Mouse (Mus musculus) liver, postnatal 0 days (tissue): Measurements from ENCODE around the gene Hoxd3. TPM values are rescaled to one million over a fixed set of nuclear protein-coding genes. Genes with fewer than 3 reads are reported as not detected.
A peak's percentile ranks its signal among the peaks of the same experiment; 100 is the strongest.

ENCODE experiments used
- ATAC-seq: fragments of 200-750 bp; cut with Nextera tagmentation; 2 replicates; pipeline ENCODE4 v1.8.0; 2017; ENCODE audit warnings: mild to moderate bottlenecking, moderate library complexity
- DNase-seq: peaks from one replicate; pipeline ENCODE4 v3.0.0-alpha.2; 2016
- H3K27ac ChIP-seq: fragments of 300-500 bp; sonication (generic); 2 replicates; pipeline ENCODE4 v1.5.1; 2014; ENCODE audit warnings: antibody characterized with exemption, moderate library complexity, mild to moderate bottlenecking, low read depth
- H3K27me3 ChIP-seq: fragments of 300-500 bp; sonication (generic); 2 replicates; pipeline ENCODE4 v1.6.1; 2014; ENCODE audit warnings: low read length, control low read depth, mixed read lengths; ENCODE audit not compliant: insufficient read depth
- H3K36me3 ChIP-seq: fragments of 300-500 bp; sonication (generic); replicated peaks from 2 replicates; pipeline ENCODE4 v1.6.1; 2014; ENCODE audit warnings: mild to moderate bottlenecking, control low read depth, low read length, moderate library complexity, mixed read lengths; ENCODE audit not compliant: insufficient read depth
- H3K4me1 ChIP-seq: fragments of 300-500 bp; sonication (generic); 2 replicates; pipeline ENCODE4 v1.6.1; 2014; ENCODE audit warnings: antibody characterized with exemption, mild to moderate bottlenecking, control low read depth; ENCODE audit not compliant: insufficient read depth
- H3K4me2 ChIP-seq: fragments of 300-500 bp; sonication (generic); 2 replicates; pipeline ENCODE4 v1.6.1; 2014; ENCODE audit warnings: low read depth, mild to moderate bottlenecking, low read length, moderate library complexity, mixed read lengths
- H3K4me3 ChIP-seq: fragments of 300-500 bp; sonication (generic); 2 replicates; pipeline ENCODE4 v1.5.1; 2014; ENCODE audit warnings: low read depth, low read length
- H3K9ac ChIP-seq: fragments of 300-500 bp; sonication (generic); replicated peaks from 2 replicates; pipeline ENCODE4 v1.6.1; 2014; ENCODE audit warnings: mild to moderate bottlenecking, moderate library complexity
- H3K9me3 ChIP-seq: fragments of 300-500 bp; sonication (generic); 2 replicates; pipeline ENCODE4 v1.6.1; 2016; ENCODE audit warnings: mild to moderate bottlenecking, control low read depth, low read length, mixed read lengths
- CTCF ChIP-seq: sonication (generic); IDR thresholded peaks from 2 replicates; pipeline ENCODE4 v1.5.1; 2016; ENCODE audit warnings: antibody characterized with exemption, low read depth
- EP300 ChIP-seq: IDR thresholded peaks from 2 replicates; pipeline ENCODE4 v1.6.1; 2016; ENCODE audit warnings: antibody characterized with exemption, low read depth, mild to moderate bottlenecking
- WGBS: fragments of 180-500 bp; shearing (Covaris S2); extraction: QIAGEN DNeasy Blood & Tissue Kit; methylation state at CpG from one replicate; pipeline ENCODE4 v1.1.7; 2014; ENCODE audit not compliant: insufficient replicate concordance; 5-methylcytosine and 5-hydroxymethylcytosine counted together
- polyA plus RNA-seq: library from polyadenylated mRNA; unstranded; fragments of >200 nt; fragmentation: Nextera tagmentation; extraction: Ambion mirVana; gene quantifications from 2 replicates; pipeline ENCODE4 v1.2.1, GENCODE M21; 2015

The Hoxd3 gene
- polyA plus RNA-seq, 1 experiment from 2014 or later = not detected

DNA sequence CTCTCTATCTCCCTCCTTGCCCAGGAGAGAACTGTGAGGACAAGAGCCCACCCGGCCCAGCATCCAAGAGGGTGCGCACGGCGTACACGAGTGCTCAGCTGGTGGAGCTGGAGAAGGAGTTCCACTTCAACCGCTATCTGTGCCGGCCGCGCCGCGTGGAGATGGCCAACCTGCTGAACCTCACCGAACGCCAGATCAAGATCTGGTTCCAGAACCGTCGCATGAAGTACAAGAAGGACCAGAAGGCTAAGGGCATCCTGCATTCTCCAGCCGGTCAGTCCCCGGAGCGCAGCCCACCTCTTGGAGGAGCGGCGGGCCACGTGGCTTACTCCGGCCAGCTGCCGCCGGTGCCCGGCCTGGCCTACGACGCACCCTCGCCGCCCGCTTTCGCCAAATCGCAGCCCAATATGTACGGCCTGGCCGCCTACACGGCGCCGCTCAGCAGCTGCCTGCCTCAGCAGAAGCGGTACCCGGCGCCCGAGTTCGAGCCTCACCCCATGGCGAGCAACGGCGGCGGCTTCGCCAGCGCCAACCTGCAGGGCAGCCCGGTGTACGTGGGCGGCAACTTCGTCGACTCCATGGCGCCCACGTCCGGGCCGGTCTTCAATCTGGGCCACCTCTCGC, 34.7 kb downstream of the Hoxd3 start:
- Histone ChIP-seq H3K4me2 (no peak overlapping the region), H3K36me3 (no peaks in the 10 kb centered on the region), H3K9me3 (no peaks in the 10 kb centered on the region), H3K4me1 (peaks cover 2% of the 10 kb centered on the region; the same call in 1 of the 2 replicates), H3K27me3 (peaks cover 97% of the 10 kb centered on the region), H3K9ac (no peak overlapping the region), H3K4me3 (no peak overlapping the region), H3K27ac (no peak overlapping the region)
- 4% methylated on average over 58 of the region's 58 CpGs for WGBS
- no peak for TF ChIP-seq EP300
- no peak for ATAC-seq
- DNase-seq = no peak

DNA sequence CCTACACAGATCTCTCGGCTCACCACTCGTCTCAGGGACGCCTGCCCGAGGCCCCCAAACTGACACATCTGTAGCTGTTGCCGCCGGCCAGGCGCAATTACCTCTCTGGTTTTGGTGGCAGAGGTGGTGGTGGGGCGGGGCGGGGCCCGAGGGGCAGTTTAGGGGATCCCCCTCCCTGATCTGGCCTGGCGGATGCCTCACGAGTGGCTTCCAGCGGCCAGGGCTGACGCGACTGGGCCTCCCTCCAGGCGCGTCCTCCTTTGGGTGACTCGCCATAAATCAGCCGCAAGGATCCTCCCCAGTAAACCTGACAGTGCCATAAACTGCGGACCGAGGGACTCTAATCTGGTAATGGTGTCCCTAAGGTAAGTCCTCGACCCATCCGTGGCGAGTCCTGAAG, 35.3 kb downstream of the Hoxd3 start:
- TF ChIP-seq EP300 (no peak), CTCF (no peak)
- Histone ChIP-seq H3K9ac (no peak overlapping the region), H3K9me3 (no peaks in the 10 kb centered on the region), H3K4me1 (peaks cover 2% of the 10 kb centered on the region; the same call in 1 of the 2 replicates), H3K4me2 (no peak overlapping the region), H3K36me3 (no peaks in the 10 kb centered on the region), H3K27ac (no peak overlapping the region), H3K4me3 (no peak overlapping the region), H3K27me3 (peaks cover 97% of the 10 kb centered on the region)
- no peak for DNase-seq
- no peak for ATAC-seq
- 7% methylated on average over 24 of the region's 24 CpGs for WGBS

DNA sequence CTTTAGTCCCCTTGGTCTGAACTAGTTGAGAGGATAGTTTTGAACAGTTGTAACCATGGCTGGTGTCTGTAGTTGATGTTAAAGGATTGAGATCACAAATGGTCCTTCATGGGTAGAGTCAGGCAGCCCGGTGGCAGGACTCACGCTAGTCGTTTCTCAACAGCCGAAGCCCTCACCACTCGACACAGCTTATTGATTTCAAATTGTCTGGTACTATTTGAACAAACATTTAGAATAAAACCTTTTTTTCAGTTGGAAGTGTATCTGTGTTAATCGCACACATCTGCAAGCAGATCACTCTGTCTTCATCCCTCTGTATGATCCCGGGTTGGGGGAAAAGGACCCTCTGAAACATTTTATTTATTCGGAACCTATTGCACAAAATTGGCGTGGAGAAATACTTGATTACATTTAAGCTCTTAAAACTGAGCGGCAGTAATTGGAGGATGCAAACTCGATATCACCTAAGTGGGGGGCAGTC, 36.0 kb downstream of the Hoxd3 start:
- H3K27me3 ChIP-seq = peaks cover 98% of the 10 kb centered on the region

DNA sequence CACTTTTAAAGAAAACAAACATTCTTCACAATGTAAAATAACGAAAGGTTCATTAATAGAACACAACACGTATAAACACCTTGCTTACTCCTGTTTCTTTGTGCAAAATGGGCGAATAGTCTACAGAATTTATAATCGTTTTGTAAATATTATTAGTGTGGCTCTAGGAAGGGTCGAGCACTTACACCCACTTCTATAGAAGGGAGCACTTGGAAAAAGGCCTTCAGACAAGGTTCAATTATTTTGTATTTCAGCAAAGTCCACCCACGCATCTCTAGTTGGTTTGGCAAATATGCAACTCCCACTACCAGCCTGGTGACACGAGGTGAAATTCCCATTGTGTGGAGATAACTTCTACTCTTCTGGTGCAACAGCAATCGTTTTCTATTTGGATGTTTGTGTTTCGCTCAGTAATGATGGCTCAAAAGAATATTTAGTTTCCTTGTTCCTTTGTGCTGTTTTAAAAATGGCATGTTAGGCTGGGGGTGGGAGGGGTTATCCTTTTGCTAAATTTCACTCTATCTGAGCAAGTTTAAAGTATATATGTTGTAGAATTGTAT, 36.8 kb downstream of the Hoxd3 start:
- H3K4me2 ChIP-seq = no peak overlapping the region
- H3K4me3 ChIP-seq = no peak overlapping the region
- H3K27me3 ChIP-seq = peaks cover 98% of the 10 kb centered on the region
- DNase-seq (no peak), ATAC-seq (no peak)
- H3K4me1 ChIP-seq = peaks cover 5% of the 10 kb centered on the region; the same call in 1 of the 2 replicates
- 14% methylated on average over 9 of the region's 9 CpGs for whole genome bisulfite sequencing
- no peaks in the 10 kb centered on the region for H3K9me3 ChIP-seq
- no peak overlapping the region for H3K27ac ChIP-seq
- TF ChIP-seq CTCF = no peak
- no peak for TF ChIP-seq EP300
- no peak overlapping the region for H3K9ac ChIP-seq
- no peaks in the 10 kb centered on the region for H3K36me3 ChIP-seq

More for the DNA sequence above, 36.0 kb downstream of the Hoxd3 start:
- peaks cover 5% of the 10 kb centered on the region; the same call in 1 of the 2 replicates for H3K4me1 ChIP-seq
- H3K27ac ChIP-seq = no peak overlapping the region
- ATAC-seq = no peak
- H3K36me3 ChIP-seq = no peaks in the 10 kb centered on the region
- TF ChIP-seq CTCF = no peak
- TF ChIP-seq EP300 = no peak
- H3K4me2 ChIP-seq = no peak overlapping the region
- no peak for DNase-seq
- WGBS = 22% methylated on average over 11 of the region's 11 CpGs
- H3K9ac ChIP-seq = no peak overlapping the region
- H3K9me3 ChIP-seq = no peaks in the 10 kb centered on the region
- no peak overlapping the region for H3K4me3 ChIP-seq

DNA sequence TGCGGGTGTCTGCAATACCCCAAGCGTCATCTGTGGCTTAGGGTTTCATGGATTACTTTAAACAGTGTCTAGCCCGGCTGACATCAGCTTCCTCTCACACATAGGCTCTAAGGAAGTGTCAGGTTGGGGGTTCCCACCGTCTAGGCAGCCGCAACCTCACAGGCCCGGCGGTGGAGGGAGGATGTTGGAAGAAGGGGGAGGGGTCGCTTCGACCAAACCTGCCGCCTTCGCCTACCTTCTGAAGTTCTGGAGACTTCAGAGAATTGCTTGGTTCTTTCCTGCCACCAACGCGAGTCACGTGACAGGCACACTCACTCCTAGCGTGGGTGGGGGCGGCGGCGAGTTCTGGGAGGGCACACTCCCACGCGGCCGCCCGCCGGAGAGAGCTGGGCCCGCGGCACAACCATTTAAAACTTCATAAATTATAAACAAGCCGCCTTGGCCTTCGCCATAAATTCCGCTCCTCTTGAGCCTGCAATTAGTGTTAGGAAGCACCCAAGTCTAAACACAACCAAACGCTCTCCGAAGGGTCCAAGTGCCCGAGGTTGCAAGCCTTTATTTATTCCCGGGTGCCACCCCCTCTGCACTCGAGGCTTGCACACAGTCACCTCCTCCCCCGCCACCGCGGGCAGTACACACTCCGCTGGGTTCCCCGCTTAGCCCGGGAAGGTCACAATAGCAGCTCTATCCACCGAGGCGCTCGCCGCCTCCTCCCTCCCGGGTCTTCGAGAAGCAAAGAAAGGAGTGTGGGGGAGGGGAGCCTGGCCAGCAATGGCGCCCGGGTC, 37.8 kb downstream of the Hoxd3 start:
- 1% methylated on average over 47 of the region's 47 CpGs for WGBS
- peaks cover 5% of the 10 kb centered on the region; the same call in 1 of the 2 replicates for H3K4me1 ChIP-seq
- ATAC-seq (no peak), DNase-seq (no peak)
- no peaks in the 10 kb centered on the region for H3K9me3 ChIP-seq
- H3K4me2 ChIP-seq = 0 out of 2 replicates have a peak overlapping the region, but pooled peaks have one; percentile 3
- H3K9ac ChIP-seq = no peak overlapping the region
- no peak for TF ChIP-seq EP300
- H3K36me3 ChIP-seq = no peaks in the 10 kb centered on the region
- no peak overlapping the region for H3K27ac ChIP-seq
- 0 out of 2 replicates have a peak overlapping the region, but pooled peaks have one; percentile 17 for H3K4me3 ChIP-seq
- peaks cover 98% of the 10 kb centered on the region for H3K27me3 ChIP-seq

DNA sequence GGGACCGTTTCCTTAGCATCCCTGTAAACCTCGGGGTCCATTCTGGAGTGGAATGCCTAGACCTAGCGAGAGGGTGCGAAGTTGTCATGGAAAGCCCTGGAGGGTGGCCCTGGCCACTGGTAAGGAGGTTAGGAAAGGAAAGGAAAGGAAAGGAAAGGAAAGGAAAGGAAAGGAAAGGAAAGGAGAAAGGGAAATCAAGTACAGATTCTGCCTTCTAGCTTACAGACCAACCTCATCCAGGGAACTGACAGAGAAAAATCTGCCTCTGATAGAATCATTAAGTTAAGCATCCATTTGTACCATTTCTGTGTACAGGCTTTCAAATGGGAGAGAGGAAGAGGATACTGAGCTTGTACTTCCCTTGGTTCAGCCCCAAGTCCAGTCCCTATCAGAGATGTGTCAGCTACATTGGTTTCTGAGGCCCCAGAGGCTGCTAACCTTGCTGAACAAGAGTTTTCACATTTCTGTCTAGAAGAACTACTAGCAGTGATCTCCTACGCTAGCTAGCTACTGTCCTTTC, 39.1 kb downstream of the Hoxd3 start:
- TF ChIP-seq EP300 (no peak), CTCF (no peak)
- Histone ChIP-seq H3K4me2 (no peak overlapping the region), H3K36me3 (no peaks in the 10 kb centered on the region), H3K4me1 (peaks cover 5% of the 10 kb centered on the region; the same call in 1 of the 2 replicates), H3K9me3 (no peaks in the 10 kb centered on the region), H3K27ac (no peak overlapping the region), H3K4me3 (no peak overlapping the region), H3K27me3 (peaks cover 99% of the 10 kb centered on the region), H3K9ac (no peak overlapping the region)
- no peak for ATAC-seq
- no peak for DNase-seq
- 28% methylated on average over 5 of the region's 5 CpGs for WGBS
